Mouse (Mus musculus) urinary bladder, adult 2 months (tissue): Measurements from ENCODE around the gene Wfdc1. TPM values are rescaled to one million over a fixed set of nuclear protein-coding genes. Genes with fewer than 3 reads are reported as not detected.

Experiments
- DNase-seq: peaks from one replicate; pipeline ENCODE4 v3.0.0; 2022; ENCODE audit warnings: low spot score
- polyA plus RNA-seq: library from polyadenylated mRNA; depleted of rRNA; stranded (reverse); fragments of >200 nt; gene quantifications from 2 replicates; pipeline ENCODE4 v1.2.3, GENCODE M21; 2012; rRNA removed

Wfdc1 gene
- polyA plus RNA-seq, 1 experiment: 147 TPM

- DNase-seq: no peak
Measured at GRCm38 (mm10) chr8:119736348-119736917, 70.3 kb downstream of the Wfdc1 start.

- no peak for DNase-seq
Measured at GRCm38 (mm10) chr8:119737093-119737900, 71.1 kb downstream of the Wfdc1 start.

Other genes with a start within 250 kb of the Wfdc1 start
- gene Osgin1, start 232.2 kb upstream of the Wfdc1 start, polyA plus RNA-seq: 69.4 and 84.6 TPM in 2 replicates
- gene Necab2, start 219.6 kb upstream of the Wfdc1 start, polyA plus RNA-seq: 0.08 and 0.12 TPM in 2 replicates
- gene Slc38a8, start 164.7 kb upstream of the Wfdc1 start, polyA plus RNA-seq: 0.04 and 0.08 TPM in 2 replicates
- gene Mbtps1, start 107.6 kb upstream of the Wfdc1 start, polyA plus RNA-seq: 90.6 and 92.1 TPM in 2 replicates
- 16.4 and 23.2 TPM in 2 replicates for gene Hsdl1, start 91.2 kb upstream of the Wfdc1 start, polyA plus RNA-seq
- gene Dnaaf1, start 91.1 kb upstream of the Wfdc1 start, polyA plus RNA-seq: 0.07 TPM in 2 replicates
- gene Taf1c, start 61.1 kb upstream of the Wfdc1 start, polyA plus RNA-seq: 11.1 and 14.5 TPM in 2 replicates
- gene Adad2, start 53.6 kb upstream of the Wfdc1 start, polyA plus RNA-seq: not detected in 2 replicates
- 3.5 and 6.6 TPM in 2 replicates for gene Kcng4, start 30.7 kb upstream of the Wfdc1 start, polyA plus RNA-seq
- gene Atp2c2, start 33.6 kb downstream of the Wfdc1 start, polyA plus RNA-seq: 2.2 and 2.3 TPM in 2 replicates
- 16.0 and 16.4 TPM in 2 replicates for gene Tldc1, start 112.1 kb downstream of the Wfdc1 start, polyA plus RNA-seq
- 88.9 and 123 TPM in 2 replicates for gene Cotl1, start 174.2 kb downstream of the Wfdc1 start, polyA plus RNA-seq
- gene Klhl36, start 195.9 kb downstream of the Wfdc1 start, polyA plus RNA-seq: 10.6 and 11.6 TPM in 2 replicates
- 56.0 and 86.9 TPM in 2 replicates for gene Usp10, start 244.0 kb downstream of the Wfdc1 start, polyA plus RNA-seq
- gene Gm20388, start 244.5 kb downstream of the Wfdc1 start, polyA plus RNA-seq: 47.8 and 50.2 TPM in 2 replicates